Mouse (Mus musculus) hindbrain, embryonic 12.5 days (tissue): Measurements from ENCODE around the gene C130060K24Rik. TPM values are rescaled to one million over a fixed set of nuclear protein-coding genes. Genes with fewer than 3 reads are reported as not detected.

ENCODE experiments used
- ATAC-seq: fragments of 200-750 bp; cut with Nextera tagmentation; 2 replicates; pipeline ENCODE4 v1.8.0; 2017; ENCODE audit warnings: moderate TSS enrichment; ENCODE audit not compliant: low FRiP score
- H3K27ac ChIP-seq: fragments of 300-500 bp; sonication (generic); 2 replicates; pipeline ENCODE4 v1.5.1; 2016; ENCODE audit warnings: mild to moderate bottlenecking
- H3K27me3 ChIP-seq: fragments of 300-500 bp; sonication (generic); 2 replicates; pipeline ENCODE4 v1.6.1; 2016; ENCODE audit warnings: mild to moderate bottlenecking
- H3K36me3 ChIP-seq: fragments of 300-500 bp; sonication (generic); 2 replicates; pipeline ENCODE4 v1.6.1; 2016; ENCODE audit warnings: mild to moderate bottlenecking
- H3K4me1 ChIP-seq: fragments of 300-500 bp; sonication (generic); 2 replicates; pipeline ENCODE4 v1.6.1; 2016
- H3K4me2 ChIP-seq: fragments of 300-500 bp; sonication (generic); replicated peaks from 2 replicates; pipeline ENCODE4 v1.6.1; 2016; ENCODE audit warnings: mild to moderate bottlenecking
- H3K4me3 ChIP-seq: fragments of 300-500 bp; sonication (generic); 2 replicates; pipeline ENCODE4 v1.5.1; 2016; ENCODE audit warnings: mild to moderate bottlenecking
- H3K9ac ChIP-seq: fragments of 300-500 bp; sonication (generic); 2 replicates; pipeline ENCODE4 v1.6.1; 2016; ENCODE audit warnings: mild to moderate bottlenecking, moderate library complexity
- H3K9me3 ChIP-seq: fragments of 300-500 bp; sonication (generic); replicated peaks from 2 replicates; pipeline ENCODE4 v1.6.1; 2016; ENCODE audit warnings: mild to moderate bottlenecking
- WGBS: fragments of 180-500 bp; shearing (Covaris S2); methylation state at CpG from one replicate; pipeline ENCODE4 v1.1.7; 2016; 5-methylcytosine and 5-hydroxymethylcytosine counted together
- polyA plus RNA-seq: library from polyadenylated mRNA; unstranded; fragments of >200 nt; fragmentation: Nextera tagmentation; extraction: Ambion mirVana; gene quantifications from 2 replicates; pipeline ENCODE4 v1.2.1, GENCODE M21; 2016

Gene C130060K24Rik
- 0.98 and 2.2 TPM in 2 replicates for polyA plus RNA-seq

GRCm38 (mm10) chr6:65380918-65381772 is at the start of gene C130060K24Rik:
C130060K24Rik (plus strand) TSS chr6:65381105.
- WGBS = under 1% methylated on average over 64 of the region's 64 CpGs
- peak; percentile 88 for ATAC-seq
- H3K36me3 ChIP-seq = no peaks in the 10 kb centered on the region

GRCm38 (mm10) chr6:65334246-65334645 is 46.7 kb upstream of the C130060K24Rik start:
- no peaks in the 10 kb centered on the region for H3K9me3 ChIP-seq
- no peak overlapping the region for H3K9ac ChIP-seq
- H3K27ac ChIP-seq = no peak overlapping the region
- WGBS = 100% methylated on average over 1 of the region's 1 CpGs
- ATAC-seq = no peak
- H3K36me3 ChIP-seq = no peaks in the 10 kb centered on the region
- H3K27me3 ChIP-seq = no peaks in the 10 kb centered on the region
- no peak overlapping the region for H3K4me3 ChIP-seq
- no peak overlapping the region for H3K4me2 ChIP-seq
- no peaks in the 10 kb centered on the region for H3K4me1 ChIP-seq

More at GRCm38 (mm10) chr6:65380918-65381772, at the start of gene C130060K24Rik:
- peak within 1 kb of the TSS; percentile 51 for H3K9ac ChIP-seq
- H3K4me1 ChIP-seq = peaks cover 4% of the 10 kb centered on the region; the same call in 1 of the 2 replicates
- H3K27ac ChIP-seq = no peak within 1 kb of the TSS
- H3K9me3 ChIP-seq = no peaks in the 10 kb centered on the region
- peak within 1 kb of the TSS; percentile 90 for H3K4me2 ChIP-seq
- peaks cover 20% of the 10 kb centered on the region for H3K27me3 ChIP-seq
- peak within 1 kb of the TSS; percentile 52 for H3K4me3 ChIP-seq

- Histone ChIP-seq H3K27ac (no peak overlapping the region), H3K27me3 (no peaks in the 10 kb centered on the region), H3K4me1 (no peaks in the 10 kb centered on the region), H3K36me3 (no peaks in the 10 kb centered on the region), H3K4me3 (no peak overlapping the region), H3K9me3 (no peaks in the 10 kb centered on the region), H3K4me2 (no peak overlapping the region), H3K9ac (no peak overlapping the region)
- no peak for ATAC-seq
Measured at GRCm38 (mm10) chr6:65339391-65339790, 41.5 kb upstream of the C130060K24Rik start.

- no peak overlapping the region for H3K4me3 ChIP-seq
- H3K4me2 ChIP-seq = no peak overlapping the region
- no peak for ATAC-seq
- H3K4me1 ChIP-seq = no peaks in the 10 kb centered on the region
- no peak overlapping the region for H3K27ac ChIP-seq
- no peaks in the 10 kb centered on the region for H3K9me3 ChIP-seq
- H3K27me3 ChIP-seq = no peaks in the 10 kb centered on the region
- H3K9ac ChIP-seq = no peak overlapping the region
- 87% methylated on average over 4 of the region's 4 CpGs for WGBS
- no peaks in the 10 kb centered on the region for H3K36me3 ChIP-seq
Measured at GRCm38 (mm10) chr6:65341360-65341759, 39.5 kb upstream of the C130060K24Rik start.

- whole genome bisulfite sequencing = 61% methylated on average over 8 of the region's 8 CpGs
- no peak overlapping the region for H3K9ac ChIP-seq
- H3K27me3 ChIP-seq = no peaks in the 10 kb centered on the region
Measured at GRCm38 (mm10) chr6:65347736-65348135, 33.2 kb upstream of the C130060K24Rik start.

GRCm38 (mm10) chr6:65348255-65348654 is 32.6 kb upstream of the C130060K24Rik start:
- H3K4me3 ChIP-seq = no peak overlapping the region
- no peaks in the 10 kb centered on the region for H3K4me1 ChIP-seq
- no peak overlapping the region for H3K4me2 ChIP-seq
- no peak overlapping the region for H3K27ac ChIP-seq
- no peak for ATAC-seq
- no peaks in the 10 kb centered on the region for H3K9me3 ChIP-seq
- H3K36me3 ChIP-seq = no peaks in the 10 kb centered on the region
- WGBS = 24% methylated on average over 5 of the region's 5 CpGs
- no peak overlapping the region for H3K9ac ChIP-seq
- no peaks in the 10 kb centered on the region for H3K27me3 ChIP-seq

More at GRCm38 (mm10) chr6:65347736-65348135, 33.2 kb upstream of the C130060K24Rik start:
- Histone ChIP-seq H3K27ac (no peak overlapping the region), H3K4me3 (no peak overlapping the region), H3K4me1 (no peaks in the 10 kb centered on the region), H3K4me2 (no peak overlapping the region), H3K36me3 (no peaks in the 10 kb centered on the region), H3K9me3 (no peaks in the 10 kb centered on the region)
- no peak for ATAC-seq

GRCm38 (mm10) chr6:65351622-65352021 is 29.3 kb upstream of the C130060K24Rik start:
- no peaks in the 10 kb centered on the region for H3K36me3 ChIP-seq
- WGBS = 75% methylated on average over 4 of the region's 4 CpGs
- 0 out of 2 replicates have a peak, but pooled peaks have one; percentile 22 for ATAC-seq
- no peaks in the 10 kb centered on the region for H3K4me1 ChIP-seq
- no peak overlapping the region for H3K9ac ChIP-seq
- H3K9me3 ChIP-seq = no peaks in the 10 kb centered on the region
- H3K27me3 ChIP-seq = no peaks in the 10 kb centered on the region
- H3K27ac ChIP-seq = no peak overlapping the region
- H3K4me2 ChIP-seq = no peak overlapping the region
- no peak overlapping the region for H3K4me3 ChIP-seq

GRCm38 (mm10) chr6:65375918-65376317 is 5.0 kb upstream of the C130060K24Rik start:
- WGBS = 56% methylated on average over 2 of the region's 2 CpGs
- Histone ChIP-seq H3K4me1 (peaks cover 2% of the 10 kb centered on the region; the same call in 1 of the 2 replicates), H3K9me3 (no peaks in the 10 kb centered on the region), H3K27me3 (peaks cover 18% of the 10 kb centered on the region), H3K27ac (no peak overlapping the region), H3K4me3 (no peak overlapping the region), H3K36me3 (no peaks in the 10 kb centered on the region), H3K9ac (no peak overlapping the region), H3K4me2 (no peak overlapping the region)
- ATAC-seq = no peak

GRCm38 (mm10) chr6:65421888-65422287 is 41.0 kb downstream of the C130060K24Rik start:
- 76% methylated on average over 1 of the region's 1 CpGs for WGBS
- no peaks in the 10 kb centered on the region for H3K36me3 ChIP-seq
- H3K4me2 ChIP-seq = no peak overlapping the region
- no peak overlapping the region for H3K27ac ChIP-seq
- H3K4me3 ChIP-seq = no peak overlapping the region
- no peak for ATAC-seq
- no peaks in the 10 kb centered on the region for H3K27me3 ChIP-seq
- H3K4me1 ChIP-seq = no peaks in the 10 kb centered on the region
- no peaks in the 10 kb centered on the region for H3K9me3 ChIP-seq
- H3K9ac ChIP-seq = no peak overlapping the region

GRCm38 (mm10) chr6:65427065-65427464 is 46.2 kb downstream of the C130060K24Rik start:
- H3K4me2 ChIP-seq = no peak overlapping the region
- no peaks in the 10 kb centered on the region for H3K4me1 ChIP-seq
- no peaks in the 10 kb centered on the region for H3K36me3 ChIP-seq
- WGBS = 81% methylated on average over 8 of the region's 8 CpGs
- H3K27ac ChIP-seq = no peak overlapping the region
- H3K9me3 ChIP-seq = no peaks in the 10 kb centered on the region
- ATAC-seq = no peak
- no peaks in the 10 kb centered on the region for H3K27me3 ChIP-seq
- no peak overlapping the region for H3K9ac ChIP-seq
- H3K4me3 ChIP-seq = no peak overlapping the region

- ATAC-seq = no peak
- no peak overlapping the region for H3K9ac ChIP-seq
- H3K4me3 ChIP-seq = no peak overlapping the region
- no peaks in the 10 kb centered on the region for H3K36me3 ChIP-seq
- no peaks in the 10 kb centered on the region for H3K4me1 ChIP-seq
- 88% methylated on average over 5 of the region's 5 CpGs for WGBS
- no peak overlapping the region for H3K4me2 ChIP-seq
- no peaks in the 10 kb centered on the region for H3K27me3 ChIP-seq
- H3K27ac ChIP-seq = no peak overlapping the region
- H3K9me3 ChIP-seq = no peaks in the 10 kb centered on the region
Measured at GRCm38 (mm10) chr6:65433159-65433558, 52.3 kb downstream of the C130060K24Rik start.

GRCm38 (mm10) chr6:65453465-65453864 is 72.6 kb downstream of the C130060K24Rik start:
- H3K36me3 ChIP-seq = no peaks in the 10 kb centered on the region
- peak; percentile 76 for ATAC-seq
- H3K9ac ChIP-seq = no peak overlapping the region
- H3K4me1 ChIP-seq = no peaks in the 10 kb centered on the region
- no peak overlapping the region for H3K27ac ChIP-seq
- no peaks in the 10 kb centered on the region for H3K9me3 ChIP-seq
- H3K4me3 ChIP-seq = no peak overlapping the region
- no peaks in the 10 kb centered on the region for H3K27me3 ChIP-seq
- no peak overlapping the region for H3K4me2 ChIP-seq

- H3K27me3 ChIP-seq = no peaks in the 10 kb centered on the region
- H3K36me3 ChIP-seq = no peaks in the 10 kb centered on the region
- H3K27ac ChIP-seq = no peak overlapping the region
- H3K4me2 ChIP-seq = no peak overlapping the region
- H3K4me1 ChIP-seq = no peaks in the 10 kb centered on the region
- no peak overlapping the region for H3K4me3 ChIP-seq
- no peak for ATAC-seq
- WGBS = 87% methylated on average over 1 of the region's 1 CpGs
- H3K9ac ChIP-seq = no peak overlapping the region
- no peaks in the 10 kb centered on the region for H3K9me3 ChIP-seq
Measured at GRCm38 (mm10) chr6:65465294-65465693, 84.4 kb downstream of the C130060K24Rik start.
